Mouse (Mus musculus) stomach, embryonic 15.5 days (tissue): ENCODE data around the gene Gm14410. TPM values are rescaled to one million over a fixed set of nuclear protein-coding genes. Genes with fewer than 3 reads are reported as not detected.
"Not testable (repeated sequence)": the region's sequence is repeated elsewhere in the genome, so short reads cannot be mapped to it uniquely, and the experiment has no call there.

Experiments
- ATAC-seq: fragments of 200-750 bp; cut with Nextera tagmentation; 2 replicates; pipeline ENCODE4 v1.8.0; 2017; ENCODE audit warnings: low read depth, moderate number of reproducible peaks, moderate TSS enrichment; ENCODE audit not compliant: insufficient read depth, low FRiP score
- H3K27ac ChIP-seq: fragments of 300-500 bp; sonication (generic); 2 replicates; pipeline ENCODE4 v1.5.1; 2015; ENCODE audit warnings: mild to moderate bottlenecking, inconsistent platforms
- H3K27me3 ChIP-seq: fragments of 300-500 bp; sonication (generic); replicated peaks from 2 replicates; pipeline ENCODE4 v1.6.1; 2015; ENCODE audit warnings: inconsistent platforms
- H3K36me3 ChIP-seq: fragments of 300-500 bp; sonication (generic); 2 replicates; pipeline ENCODE4 v1.6.1; 2015; ENCODE audit warnings: inconsistent platforms
- H3K4me1 ChIP-seq: fragments of 300-500 bp; sonication (generic); 2 replicates; pipeline ENCODE4 v1.6.1; 2015; ENCODE audit warnings: inconsistent platforms
- H3K4me2 ChIP-seq: fragments of 300-500 bp; sonication (generic); 2 replicates; pipeline ENCODE4 v1.6.1; 2015; ENCODE audit warnings: mild to moderate bottlenecking, inconsistent platforms
- H3K4me3 ChIP-seq: fragments of 300-500 bp; sonication (generic); replicated peaks from 2 replicates; pipeline ENCODE4 v1.5.1; 2015; ENCODE audit warnings: inconsistent platforms
- H3K9ac ChIP-seq: fragments of 300-500 bp; sonication (generic); 2 replicates; pipeline ENCODE4 v1.6.1; 2015; ENCODE audit warnings: inconsistent platforms
- H3K9me3 ChIP-seq: fragments of 300-500 bp; sonication (generic); 2 replicates; pipeline ENCODE4 v1.6.1; 2016; ENCODE audit warnings: inconsistent platforms
- WGBS: fragments of 180-500 bp; shearing (Covaris S2); methylation state at CpG from one replicate; pipeline ENCODE4 v1.1.7; 2015; 5-methylcytosine and 5-hydroxymethylcytosine counted together
- polyA plus RNA-seq: library from polyadenylated mRNA; unstranded; fragments of >200 nt; fragmentation: Nextera tagmentation; extraction: Ambion mirVana; gene quantifications from 2 replicates; pipeline ENCODE4 v1.2.1, GENCODE M21; 2015

The Gm14410 gene
- 22.3 and 22.9 TPM in 2 replicates for polyA plus RNA-seq

- H3K4me2 ChIP-seq, result 0 out of 2 replicates have a peak within 1 kb of the TSS, but pooled peaks have one; percentile 27
- not testable (repeated sequence) for H3K36me3 ChIP-seq, ATAC-seq, H3K27ac ChIP-seq, H3K9me3 ChIP-seq, H3K9ac ChIP-seq, H3K4me1 ChIP-seq, H3K27me3 ChIP-seq
- 1% methylated on average over 5 of the region's 6 CpGs for WGBS
- H3K4me3 ChIP-seq, result peak within 1 kb of the TSS; percentile 40
These were observed at the start of gene Gm14410 for GRCm38 (mm10) chr2:177206341-177206740. Gene Gm14410, minus strand, starts transcription at chr2:177206421.

GRCm38 (mm10) chr2:177247449-177247848 lies 41.2 kb upstream of the Gm14410 start:
- H3K36me3 ChIP-seq, H3K27ac ChIP-seq, H3K9ac ChIP-seq, H3K4me3 ChIP-seq, H3K4me1 ChIP-seq, H3K27me3 ChIP-seq, ATAC-seq, H3K4me2 ChIP-seq, H3K9me3 ChIP-seq: not testable (repeated sequence)
- 94% methylated on average over 2 of the region's 2 CpGs for WGBS

- not testable (repeated sequence) for H3K4me2 ChIP-seq, H3K4me3 ChIP-seq, H3K36me3 ChIP-seq, H3K9me3 ChIP-seq, H3K9ac ChIP-seq, ATAC-seq, H3K27ac ChIP-seq, H3K27me3 ChIP-seq, H3K4me1 ChIP-seq
- WGBS, result 63% methylated on average over 2 of the region's 2 CpGs
These were observed 24.2 kb upstream of the Gm14410 start for GRCm38 (mm10) chr2:177230461-177230860.

- H3K36me3 ChIP-seq, H3K9me3 ChIP-seq, H3K4me3 ChIP-seq, H3K27me3 ChIP-seq, H3K9ac ChIP-seq, H3K4me1 ChIP-seq, H3K4me2 ChIP-seq, ATAC-seq, H3K27ac ChIP-seq: not testable (repeated sequence)
- WGBS, result 81% methylated on average over 5 of the region's 5 CpGs
These were observed 33.5 kb downstream of the Gm14410 start for GRCm38 (mm10) chr2:177172749-177173148.

Other genes starting within 250 kb of the Gm14410 start
- 9.4 and 10.6 TPM in 2 replicates for gene Gm14419, start 205.5 kb downstream of the Gm14410 start, polyA plus RNA-seq
- 0.22 and 0.40 TPM in 2 replicates for gene Gm14401, start 132.1 kb downstream of the Gm14410 start, polyA plus RNA-seq
- gene Gm14409, start 60.6 kb upstream of the Gm14410 start, polyA plus RNA-seq, result not detected in 2 replicates
- gene Gm14412, start 117.9 kb upstream of the Gm14410 start, polyA plus RNA-seq, result 0.36 and 0.59 TPM in 2 replicates
- gene Gm14418, start 191.9 kb upstream of the Gm14410 start, polyA plus RNA-seq, result 7.9 and 8.9 TPM in 2 replicates